Mouse (Mus musculus) CD4-positive, CD25-positive, alpha-beta regulatory T cell, adult 2 months (primary cell): ENCODE data around the gene Gtf2ird2.

Experiments used
- DNase-seq: peaks from one replicate; pipeline ENCODE4 v3.0.0-alpha.2; 2012; ENCODE audit warnings: low read depth, low spot score

The Gtf2ird2 gene

GRCm38 (mm10) chr5:134182735-134183134 lies 1.1 kb upstream of the Gtf2ird2 start:
- no peak for DNase-seq

- DNase-seq: no peak
Observed at GRCm38 (mm10) chr5:134183162-134183561, 657 bp upstream of the Gtf2ird2 start.

GRCm38 (mm10) chr5:134186059-134186458 lies 2.2 kb downstream of the Gtf2ird2 start:
- no peak for DNase-seq

GRCm38 (mm10) chr5:134186961-134187731 lies 3.3 kb downstream of the Gtf2ird2 start:
- DNase-seq: peak; percentile 91

- peak; percentile 45 for DNase-seq
Observed at GRCm38 (mm10) chr5:134188571-134188970, 4.8 kb downstream of the Gtf2ird2 start.

- no peak for DNase-seq
Observed at GRCm38 (mm10) chr5:134193664-134194063, 9.8 kb downstream of the Gtf2ird2 start.

- DNase-seq: no peak
Observed at GRCm38 (mm10) chr5:134206721-134207120, 22.9 kb downstream of the Gtf2ird2 start.

GRCm38 (mm10) chr5:134209931-134210554 lies 26.2 kb downstream of the Gtf2ird2 start:
- no peak for DNase-seq

GRCm38 (mm10) chr5:134214021-134214806 lies 30.4 kb downstream of the Gtf2ird2 start:
- peak; percentile 26 for DNase-seq

GRCm38 (mm10) chr5:134217900-134218299 lies 34.1 kb downstream of the Gtf2ird2 start:
- DNase-seq: no peak

GRCm38 (mm10) chr5:134221278-134221677 lies 37.5 kb downstream of the Gtf2ird2 start:
- DNase-seq: no peak

GRCm38 (mm10) chr5:134221708-134222150 lies 37.9 kb downstream of the Gtf2ird2 start:
- peak; percentile 31 for DNase-seq

GRCm38 (mm10) chr5:134225110-134225901 lies 41.5 kb downstream of the Gtf2ird2 start:
- DNase-seq: no peak

GRCm38 (mm10) chr5:134226946-134227345 lies 43.1 kb downstream of the Gtf2ird2 start:
- DNase-seq: no peak

- DNase-seq: peak; percentile 83
Observed at GRCm38 (mm10) chr5:134227574-134228248, 43.9 kb downstream of the Gtf2ird2 start.

GRCm38 (mm10) chr5:134228249-134228638 lies 44.4 kb downstream of the Gtf2ird2 start:
- no peak for DNase-seq

GRCm38 (mm10) chr5:134229391-134229790 lies 45.6 kb downstream of the Gtf2ird2 start, which contains the start of gene Ncf1:
Gene Ncf1 (minus strand): TSS chr5:134229625.
- peak; percentile 59 for DNase-seq

GRCm38 (mm10) chr5:134231376-134231775 lies 47.6 kb downstream of the Gtf2ird2 start:
- no peak for DNase-seq

GRCm38 (mm10) chr5:134232111-134232510 lies 48.3 kb downstream of the Gtf2ird2 start:
- peak; percentile 86 for DNase-seq

GRCm38 (mm10) chr5:134232568-134232967 lies 48.7 kb downstream of the Gtf2ird2 start:
- peak; percentile 65 for DNase-seq

GRCm38 (mm10) chr5:134233244-134233651 lies 49.4 kb downstream of the Gtf2ird2 start:
- peak; percentile 40 for DNase-seq
